Mouse (Mus musculus): ENCODE data around the gene Myh9.

The Myh9 gene

DNA sequence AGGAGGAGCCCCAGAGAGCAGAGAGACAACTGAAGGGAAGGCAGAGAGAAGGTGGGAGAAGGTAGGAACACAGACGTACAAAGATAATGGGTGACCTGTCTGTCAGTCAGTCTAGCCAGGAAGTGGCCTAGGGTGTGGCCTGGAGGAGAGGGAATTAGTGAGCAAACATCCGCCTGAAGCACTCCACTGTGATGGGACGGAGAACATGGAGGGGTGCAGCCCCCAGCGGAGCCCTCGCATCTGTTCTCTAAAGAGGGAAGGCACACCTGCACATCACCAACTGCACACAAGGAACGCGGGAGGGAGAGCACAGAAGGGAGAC lies 34.8 kb downstream of the Myh9 start:
- no peak for DNase-seq (ENCODE audit: low spot score in 2 of 2)

DNA sequence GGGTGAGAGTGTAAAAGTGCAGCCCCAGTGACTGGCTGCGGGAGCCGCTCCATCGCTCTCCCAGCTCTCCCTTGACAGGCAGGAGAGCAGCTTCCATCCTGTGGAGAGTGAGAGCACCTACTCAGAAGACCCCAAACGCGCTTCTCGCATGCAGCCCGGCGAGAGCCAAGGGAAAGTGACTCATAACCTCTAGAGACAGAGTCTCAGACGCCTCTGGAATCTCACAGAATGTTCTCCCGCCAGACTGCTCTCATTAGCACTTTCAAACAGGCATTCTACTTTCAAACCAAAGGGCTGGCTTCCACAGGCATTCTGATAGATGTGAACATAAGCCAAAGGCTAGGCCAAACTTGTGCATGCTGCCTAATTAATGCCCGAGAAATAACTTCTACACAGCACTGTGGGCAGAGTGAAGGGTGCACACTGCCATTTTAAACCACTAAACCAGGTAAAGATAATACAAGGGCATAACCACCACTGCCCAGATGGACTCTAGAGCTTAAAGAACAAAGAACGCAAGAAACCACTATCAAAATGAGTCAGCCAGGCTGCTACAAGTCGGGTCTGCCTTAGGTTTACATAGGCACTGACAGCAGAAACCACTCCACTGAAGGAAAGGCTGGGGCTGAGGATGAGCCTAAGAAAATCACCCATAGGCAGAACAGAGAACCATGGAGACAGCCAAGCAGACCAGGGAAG lies 35.3 kb downstream of the Myh9 start:
- DNase-seq (ENCODE audit: low spot score in 2 of 2), result no peak

DNA sequence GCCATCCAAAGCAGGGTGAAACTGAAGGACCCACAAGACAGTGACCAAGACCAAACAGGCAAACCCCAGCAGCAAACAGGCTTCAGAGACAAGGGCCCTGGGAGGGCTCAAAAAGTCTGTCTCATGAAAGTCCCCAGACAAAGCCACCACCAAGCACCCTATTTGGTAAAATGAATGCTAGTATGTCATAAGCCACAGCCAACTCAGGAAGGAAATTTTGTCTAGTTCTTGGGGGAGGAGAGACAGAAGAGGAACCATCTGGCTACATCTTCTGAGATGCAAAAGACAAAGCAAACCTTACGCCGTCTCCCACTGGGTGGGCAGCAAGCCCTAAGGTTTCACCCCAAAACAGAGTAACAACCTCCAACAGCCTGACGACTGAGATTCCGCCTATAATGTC lies 36.3 kb downstream of the Myh9 start:
- DNase-seq (ENCODE audit: low spot score in 2 of 2), result no peak

DNA sequence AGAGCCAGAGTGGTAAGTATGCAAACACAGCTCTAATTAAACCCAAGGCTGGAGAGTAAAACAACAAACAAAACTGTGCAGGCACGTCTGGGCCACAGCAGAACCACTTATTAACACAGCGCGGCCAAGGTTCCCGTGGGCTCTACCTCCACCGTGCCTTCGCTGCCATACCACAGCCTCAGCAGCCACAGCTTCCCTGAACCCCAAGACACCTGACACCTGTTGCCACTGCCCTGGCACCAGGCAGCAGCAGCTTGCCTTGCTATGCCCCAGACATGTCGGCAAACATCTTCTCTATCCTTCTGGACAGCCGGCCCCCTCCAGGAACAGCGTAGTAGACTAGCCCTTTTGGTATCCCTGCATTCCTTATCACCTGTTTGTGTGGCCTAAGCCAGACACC lies 37.0 kb downstream of the Myh9 start:
- no peak for DNase-seq (ENCODE audit: low spot score in 2 of 2)

DNA sequence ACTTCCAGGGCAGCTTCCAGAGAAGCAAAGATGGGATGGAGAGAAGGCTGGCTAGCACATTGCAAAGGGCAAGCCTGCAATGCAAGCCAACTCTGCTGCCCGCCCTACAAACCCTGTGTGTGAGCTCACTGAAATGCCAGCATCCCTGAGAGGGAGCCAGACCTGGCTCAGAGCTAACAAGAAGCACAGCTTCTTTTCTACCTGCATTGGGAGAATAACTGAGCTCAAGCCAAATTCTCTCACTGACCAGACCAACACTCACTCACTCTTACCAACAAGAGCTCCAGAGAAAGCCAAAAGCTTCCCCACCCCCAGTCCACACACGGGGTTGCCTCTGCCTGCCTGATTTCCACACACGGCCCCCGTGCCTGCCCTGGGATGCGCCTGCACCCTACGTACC lies 37.5 kb downstream of the Myh9 start:
- no peak for DNase-seq (ENCODE audit: low spot score in 2 of 2)

DNA sequence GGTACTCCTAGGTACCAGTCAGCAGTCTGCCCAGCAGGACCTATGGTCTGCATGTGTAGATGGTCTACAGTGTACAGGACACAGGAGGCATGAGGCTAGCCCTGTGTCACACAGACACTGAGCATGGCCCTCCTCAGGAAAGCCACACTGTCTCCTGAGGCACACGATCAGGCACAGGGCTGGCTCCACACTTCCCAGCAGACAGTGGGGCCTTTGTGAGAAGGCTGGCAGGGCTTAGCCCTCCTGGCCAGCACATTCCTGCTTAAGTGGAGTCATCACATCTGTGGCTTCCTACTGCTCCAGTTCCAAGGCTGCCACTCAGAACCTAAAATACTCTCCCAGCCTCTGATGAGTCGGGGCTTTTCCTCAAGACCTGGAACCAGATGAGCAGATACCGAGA lies 38.2 kb downstream of the Myh9 start:
- DNase-seq (ENCODE audit: low spot score in 2 of 2), result no peak

DNA sequence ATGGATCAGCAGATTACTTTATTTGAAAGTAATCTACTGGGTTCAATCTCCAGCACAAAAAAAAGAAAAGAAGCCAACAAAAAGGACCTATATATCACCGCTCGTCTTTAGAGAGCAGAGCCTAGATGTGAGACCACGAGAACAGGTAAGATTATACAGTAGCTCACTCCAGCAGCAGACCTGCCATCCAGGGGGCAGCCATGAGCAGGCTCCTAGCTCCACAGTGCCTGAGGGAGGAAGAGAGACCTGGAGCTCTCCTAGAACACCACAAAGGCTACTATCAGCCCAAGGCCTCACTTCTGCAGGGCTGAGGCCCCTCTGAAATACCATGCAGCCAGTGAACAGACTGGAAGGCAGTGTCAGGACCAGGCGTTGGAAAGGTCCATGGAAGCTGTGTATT lies 39.0 kb downstream of the Myh9 start:
- DNase-seq (ENCODE audit: low spot score in 2 of 2), result no peak

DNA sequence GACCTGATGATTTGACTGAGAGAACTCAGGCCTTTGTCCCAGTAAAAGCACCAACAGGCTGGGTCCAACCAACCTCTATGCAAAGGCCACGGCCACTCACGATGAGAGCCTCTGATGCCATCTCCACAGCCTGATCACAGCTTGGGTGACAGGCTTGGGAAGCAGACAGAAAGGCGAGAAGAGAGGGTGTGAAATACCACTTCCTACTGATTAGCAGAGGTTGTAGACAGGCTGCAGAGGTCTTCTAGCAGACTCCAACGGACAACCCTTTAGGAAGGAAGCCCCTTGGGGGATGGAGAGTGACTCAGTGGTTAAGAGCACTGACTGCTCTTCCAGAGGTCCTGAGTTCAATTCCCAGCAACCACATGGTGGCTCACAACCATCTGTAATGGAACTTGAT lies 40.8 kb downstream of the Myh9 start:
- DNase-seq (ENCODE audit: low spot score in 2 of 2), result no peak

DNA sequence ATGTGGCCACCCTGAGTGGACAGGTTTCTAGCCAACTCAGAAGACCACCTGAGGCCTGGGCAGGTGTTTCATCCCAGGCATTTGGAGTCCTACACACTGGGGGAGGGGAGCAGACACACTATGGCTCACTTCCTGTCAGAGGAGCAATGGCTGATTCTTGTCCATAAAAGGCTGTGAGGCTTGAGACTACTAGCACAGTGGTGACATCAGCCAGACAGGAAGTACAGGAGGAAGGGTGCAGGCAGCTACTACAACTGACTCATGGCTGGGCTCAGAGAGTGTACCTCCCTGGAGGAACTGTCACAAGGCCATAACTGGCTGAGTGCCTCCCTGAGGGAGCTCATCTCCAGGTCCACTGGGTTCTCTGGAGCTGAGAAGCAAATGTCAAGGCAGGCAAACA lies 41.5 kb downstream of the Myh9 start:
- DNase-seq (ENCODE audit: low spot score in 2 of 2), result peak; percentile 16 to 30

DNA sequence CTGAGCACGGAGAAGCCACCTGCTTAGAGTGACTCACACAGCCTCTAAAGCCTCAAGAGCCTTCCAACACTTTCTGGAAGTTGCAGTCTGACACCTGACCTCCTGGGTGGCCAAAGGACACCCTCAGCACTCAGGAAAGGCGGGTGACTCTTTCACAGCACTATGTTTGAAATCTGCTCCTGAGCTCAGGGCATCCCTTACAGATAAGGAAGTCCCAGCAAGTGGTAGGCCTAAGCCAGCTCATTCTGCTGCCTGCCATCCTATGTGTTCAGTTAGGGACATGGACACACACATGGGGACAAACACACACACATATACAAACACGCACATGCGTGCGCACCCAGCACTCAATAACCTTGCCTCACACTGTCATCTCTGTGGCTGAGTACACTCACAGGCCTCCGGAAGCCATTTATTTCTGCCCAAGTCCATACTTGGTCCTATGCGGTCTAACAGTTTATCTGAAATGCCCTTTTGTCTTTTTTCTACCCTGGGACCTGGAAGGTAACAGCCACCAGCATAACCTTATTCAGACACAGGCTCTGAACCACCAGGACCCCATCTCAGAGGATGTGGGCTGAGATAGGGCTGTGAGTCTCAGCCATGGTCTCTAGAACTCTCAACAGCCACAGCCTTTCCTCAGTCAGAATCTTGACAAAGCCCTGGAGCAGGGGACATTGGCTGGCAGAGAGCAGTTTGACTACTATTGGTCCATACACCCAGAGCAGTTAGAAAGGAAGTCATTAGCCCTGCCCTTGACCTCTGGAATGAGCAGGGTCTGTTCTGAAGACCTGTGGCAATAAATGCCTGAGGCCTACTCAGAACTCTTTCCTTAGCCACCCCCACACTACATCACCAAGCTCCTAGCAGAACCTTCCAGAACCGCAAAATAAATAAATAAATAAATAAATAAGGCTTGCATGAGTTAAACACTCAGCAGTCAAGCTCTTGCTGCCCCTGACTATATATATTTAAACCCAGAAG lies 42.2 kb downstream of the Myh9 start:
- DNase-seq (ENCODE audit: low spot score in 2 of 2), result no peak

DNA sequence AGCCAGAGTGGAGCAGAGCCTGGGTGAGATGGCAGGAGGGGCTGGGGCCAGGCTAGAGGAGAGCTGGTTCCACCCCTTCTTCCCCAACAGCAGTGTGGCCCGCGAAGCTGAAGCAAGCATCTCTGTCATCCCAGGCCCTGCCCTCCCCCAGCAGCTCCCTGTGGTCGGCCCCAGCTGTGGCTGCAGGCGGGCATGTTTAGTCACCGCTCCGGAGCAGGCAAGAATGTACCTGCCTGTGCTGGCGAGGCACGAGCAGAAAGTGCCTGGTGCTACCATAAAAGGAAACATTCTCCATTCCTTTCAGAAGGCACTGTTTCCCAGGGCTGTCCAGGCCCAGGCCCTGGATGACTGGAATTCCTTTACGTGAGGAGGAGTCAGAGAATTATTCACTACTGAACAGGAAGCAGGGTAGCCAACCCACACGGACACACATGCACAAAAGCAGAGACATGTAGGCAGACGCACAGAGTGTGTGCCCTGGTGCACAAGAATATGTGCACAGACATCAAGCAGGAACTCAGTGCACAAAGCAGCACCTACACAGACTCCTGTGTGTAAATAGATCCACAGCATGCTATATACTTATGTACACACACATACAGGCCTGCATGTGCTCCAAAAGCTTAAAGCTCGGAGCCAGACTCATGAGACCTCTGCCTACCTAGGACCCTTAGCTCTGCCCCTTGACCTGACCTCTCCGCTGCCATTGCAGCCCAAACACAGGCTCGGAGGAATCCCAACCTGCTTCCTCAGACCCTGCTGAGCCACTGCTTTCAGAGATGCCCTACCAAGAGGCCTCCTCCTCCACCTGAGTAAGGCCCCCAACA lies 43.1 kb downstream of the Myh9 start:
- no peak for DNase-seq (ENCODE audit: low spot score in 2 of 2)

DNA sequence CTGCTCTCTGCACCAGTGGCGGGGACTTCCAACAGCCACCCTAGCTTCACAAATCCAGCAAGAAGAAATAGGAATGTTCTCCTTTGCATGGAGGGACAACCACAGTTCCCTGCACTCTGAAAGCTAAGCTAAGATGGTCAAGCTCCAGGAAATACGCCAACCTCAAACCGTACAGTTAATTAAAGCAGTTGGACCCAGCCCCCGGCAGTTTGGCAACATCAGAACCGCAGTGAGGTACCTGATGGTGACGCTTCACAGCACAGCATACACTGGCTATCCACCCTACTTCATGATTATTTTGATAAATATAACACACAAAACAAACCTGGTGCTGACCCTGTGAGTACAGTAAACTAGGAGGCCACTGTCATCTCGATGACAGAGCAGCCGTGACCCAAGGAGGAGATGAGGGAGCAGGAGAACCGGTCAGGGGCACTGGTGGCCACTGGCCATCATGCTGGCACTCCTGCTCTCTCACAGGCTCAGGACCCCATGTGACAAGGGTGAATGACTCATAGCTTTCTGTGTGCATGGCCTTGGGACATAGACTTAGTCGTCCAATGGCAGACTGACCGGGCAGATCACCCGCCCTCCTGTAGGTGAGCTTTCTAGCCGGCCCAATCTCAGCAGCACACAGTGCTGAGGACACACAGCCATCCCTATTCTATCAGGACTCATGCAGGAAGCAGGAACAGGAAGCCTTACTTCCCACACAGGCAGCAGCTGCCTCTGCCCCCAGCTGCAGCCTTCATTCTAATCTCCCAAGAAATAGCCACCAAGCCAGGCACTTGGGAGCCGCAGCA lies 44.2 kb downstream of the Myh9 start:
- no peak for DNase-seq (ENCODE audit: low spot score in 2 of 2)

DNA sequence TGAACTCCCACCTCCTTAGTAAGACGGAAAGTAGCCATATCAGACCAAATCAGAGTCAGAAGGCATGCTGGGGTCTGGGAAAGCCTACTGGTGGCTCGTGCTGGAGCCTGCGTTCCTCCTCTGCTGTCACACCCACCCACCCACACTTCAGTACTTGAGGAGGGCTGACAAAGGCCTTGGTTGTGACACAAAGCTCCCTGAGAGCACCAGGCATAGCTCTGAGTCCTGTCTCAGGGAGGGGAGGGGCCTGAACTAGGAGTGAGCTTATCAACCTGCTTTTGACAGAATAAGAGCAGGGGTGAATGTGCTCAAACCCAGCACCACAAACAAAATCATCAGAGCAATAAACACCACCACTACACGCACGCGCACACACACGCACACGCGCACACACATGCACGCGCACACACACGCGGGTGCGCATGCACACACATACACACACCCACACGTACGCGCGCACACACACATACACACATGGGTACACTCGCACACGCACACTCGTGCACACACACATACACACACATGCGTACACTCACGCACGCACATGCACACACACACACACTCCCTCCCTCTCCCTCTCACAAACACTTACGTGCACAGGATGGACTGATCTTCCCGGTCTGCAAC lies 45.5 kb downstream of the Myh9 start:
- no peak for DNase-seq (ENCODE audit: low spot score in 2 of 2)

DNA sequence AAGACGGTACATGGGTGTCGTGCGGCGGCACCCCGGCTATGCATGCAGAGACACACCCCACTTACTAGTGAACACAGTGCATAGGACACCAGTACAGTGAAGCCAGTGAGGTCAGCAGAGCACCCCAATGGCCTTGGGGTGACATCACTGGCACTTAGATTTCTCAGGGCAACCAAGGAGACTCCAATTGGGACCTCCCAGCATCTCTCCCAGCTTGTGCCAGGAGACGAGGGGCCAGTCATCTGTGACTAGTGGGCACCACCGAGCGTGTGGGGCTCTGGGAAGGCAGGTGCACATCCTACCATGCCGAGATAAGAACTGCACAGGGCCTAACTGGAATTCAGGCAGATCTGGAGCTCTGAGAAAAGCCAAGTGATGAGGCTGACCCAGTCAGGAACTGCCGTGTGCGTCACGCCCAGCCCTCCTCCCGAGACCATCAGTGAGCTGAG lies 47.0 kb downstream of the Myh9 start:
- DNase-seq (ENCODE audit: low spot score in 2 of 2), result no peak

DNA sequence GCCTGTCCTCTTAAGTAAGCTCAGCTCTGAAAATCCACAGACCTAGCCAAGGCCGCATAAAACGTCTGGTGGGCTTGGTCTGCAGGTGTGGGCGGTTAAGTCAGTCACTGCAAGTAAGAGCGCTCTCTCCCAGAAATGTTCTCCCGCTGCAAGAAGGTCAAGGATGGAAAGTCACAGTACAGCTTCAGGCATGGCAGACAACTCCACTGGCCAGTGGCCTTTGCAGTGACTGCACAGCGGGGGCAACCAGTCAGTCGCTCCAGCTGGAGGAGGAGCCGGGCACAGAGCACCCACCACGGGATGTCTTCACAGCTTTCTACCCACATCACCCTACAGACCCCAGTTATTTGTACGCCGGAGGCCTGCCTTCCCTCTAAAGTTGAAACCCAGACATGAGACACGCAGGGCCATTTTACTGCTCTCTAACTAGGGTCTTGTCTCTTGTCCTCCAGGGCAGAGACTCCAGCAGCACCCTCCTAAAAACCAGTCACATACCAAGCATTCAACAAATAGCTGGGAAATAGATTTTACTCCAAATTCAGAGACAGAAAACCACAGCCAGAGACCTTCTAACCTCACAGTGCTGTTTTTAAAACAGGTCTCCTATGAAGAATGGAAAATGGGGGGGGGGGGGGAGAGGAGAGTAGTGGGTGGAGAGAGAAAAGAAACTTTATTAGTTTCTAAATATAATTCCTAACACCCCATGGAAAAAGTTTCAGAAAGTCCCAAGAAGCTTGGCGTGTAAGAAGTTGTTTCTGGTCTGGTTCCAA lies 47.7 kb downstream of the Myh9 start:
- DNase-seq (ENCODE audit: low spot score in 2 of 2), result no peak

DNA sequence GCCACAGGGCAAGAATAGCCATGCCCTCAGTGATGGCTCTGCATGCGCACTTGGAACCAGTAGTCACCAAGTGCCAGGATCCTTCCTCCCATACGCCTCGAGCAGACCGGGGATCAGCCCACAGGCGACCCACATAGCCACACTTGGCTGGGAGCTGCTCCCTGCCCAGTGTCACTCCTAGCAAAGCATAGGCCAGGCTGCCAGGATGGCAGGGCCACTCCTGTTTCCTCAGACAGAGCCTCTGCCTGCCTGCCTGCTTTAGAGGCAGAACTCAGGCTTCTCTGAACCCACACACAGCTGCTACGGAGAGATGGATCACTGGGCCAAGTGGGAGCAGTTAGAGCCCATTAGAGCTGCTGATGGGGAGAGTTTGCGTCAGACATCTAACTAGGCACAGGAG lies 48.4 kb downstream of the Myh9 start:
- no peak for DNase-seq (ENCODE audit: low spot score in 2 of 2)

DNA sequence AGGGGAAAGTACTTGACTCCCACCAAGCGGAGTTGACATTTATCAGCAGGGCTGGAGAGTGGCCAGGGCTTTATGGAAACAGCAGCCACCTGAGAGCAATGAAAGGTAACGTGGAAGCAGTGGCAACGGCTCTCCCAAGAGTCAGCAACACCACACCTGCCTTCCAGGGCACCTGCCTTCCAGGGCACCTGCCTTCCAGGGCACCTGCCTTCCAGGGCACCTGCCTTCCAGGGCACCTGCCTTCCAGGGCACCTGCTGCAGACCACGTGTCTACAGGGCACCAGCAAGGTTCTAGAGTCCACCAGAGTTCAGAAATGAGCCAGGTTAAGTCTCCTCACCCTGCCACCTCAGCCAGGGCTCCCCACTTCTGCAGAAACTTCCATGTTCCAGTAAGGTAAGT lies 48.9 kb downstream of the Myh9 start:
- DNase-seq (ENCODE audit: low spot score in 2 of 2), result no peak

DNA sequence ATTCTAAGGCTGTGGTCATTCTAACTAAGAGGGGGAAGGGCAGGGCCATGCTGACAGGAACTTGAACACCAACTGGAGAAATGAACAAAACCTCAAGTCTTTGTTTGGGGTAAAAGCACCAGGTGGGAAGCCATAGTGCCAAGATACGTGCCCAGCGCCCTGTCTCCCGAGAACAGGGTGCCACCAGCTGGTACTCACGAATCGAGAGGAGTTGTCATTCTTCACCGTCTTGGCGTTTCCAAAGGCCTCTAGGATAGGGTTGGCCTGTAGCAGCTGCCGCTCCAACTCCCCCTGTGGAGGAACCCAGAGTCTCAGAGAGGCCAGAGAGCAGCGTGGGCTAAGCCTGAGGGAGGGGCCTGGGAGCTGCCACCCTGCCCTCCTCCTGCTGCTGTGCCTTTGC lies 49.9 kb downstream of the Myh9 start:
- no peak for DNase-seq (ENCODE audit: low spot score in 2 of 2)

DNA sequence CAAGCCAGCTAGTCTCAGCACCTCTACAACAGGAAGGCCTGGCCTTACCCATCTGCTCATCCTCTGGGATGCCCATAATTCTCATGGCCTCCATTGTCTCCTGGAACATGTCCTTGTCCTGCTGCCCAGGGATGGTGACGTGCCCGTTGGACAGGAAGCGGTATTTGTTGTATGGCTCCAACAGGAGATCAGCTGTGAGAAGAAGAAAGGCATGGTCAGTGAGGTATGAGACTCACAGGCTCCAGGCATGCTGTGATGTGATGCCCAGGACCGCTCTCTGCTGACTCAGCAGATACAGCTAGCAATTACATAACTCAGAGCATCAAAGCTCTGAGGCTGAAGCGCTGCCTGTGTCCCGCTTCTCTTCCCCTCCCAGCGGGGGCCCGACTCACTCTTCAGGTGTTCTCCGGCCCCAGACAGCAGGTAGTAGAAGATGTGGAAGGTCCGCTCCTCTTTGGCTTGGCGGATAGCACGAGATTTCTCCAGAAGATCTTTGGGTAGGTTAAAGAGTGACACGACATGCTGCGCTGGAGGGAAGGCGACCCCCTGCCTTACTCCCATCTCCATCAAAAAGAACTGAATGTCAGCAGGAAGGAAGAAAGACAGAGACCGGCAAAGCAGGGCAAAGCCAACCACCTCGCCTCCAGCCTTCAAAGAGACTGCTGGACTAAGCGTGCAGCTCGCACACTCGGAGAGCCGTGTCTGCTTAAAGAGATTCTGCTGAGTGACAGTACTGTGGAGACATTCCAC lies 51.1 kb downstream of the Myh9 start:
- DNase-seq (ENCODE audit: low spot score in 2 of 2), result no peak

DNA sequence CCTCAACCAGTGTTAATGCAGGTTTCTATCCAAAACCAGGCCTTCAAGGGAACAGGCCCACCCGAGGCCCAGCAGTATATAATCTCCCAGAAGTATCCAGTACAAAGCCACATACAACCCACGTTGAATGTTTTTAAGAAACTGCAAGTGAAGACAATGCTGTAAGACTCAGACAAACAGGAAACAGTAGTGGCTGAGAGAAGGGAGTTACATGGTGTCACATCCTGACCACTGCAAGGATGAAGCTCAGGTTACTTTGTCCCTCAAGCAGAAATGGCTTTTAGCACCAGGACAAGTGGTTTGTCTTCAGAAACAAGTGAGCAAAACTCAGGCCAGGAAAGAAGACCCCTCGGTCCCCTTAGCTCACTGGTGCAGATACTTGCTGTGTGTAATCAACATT lies 52.8 kb downstream of the Myh9 start:
- DNase-seq (ENCODE audit: low spot score in 2 of 2), result no peak
